Mouse (Mus musculus) forebrain, embryonic 12.5 days (tissue): ENCODE data around the gene Pbx1. TPM values are rescaled to one million over a fixed set of nuclear protein-coding genes. Genes with fewer than 3 reads are reported as not detected.

Experiments
- ATAC-seq: fragments of 200-750 bp; cut with Nextera tagmentation; 2 replicates; pipeline ENCODE4 v1.8.0; 2017; ENCODE audit warnings: moderate TSS enrichment; ENCODE audit not compliant: low FRiP score
- H3K27ac ChIP-seq: fragments of 300-500 bp; sonication (generic); 2 replicates; pipeline ENCODE4 v1.5.1; 2016; ENCODE audit warnings: mild to moderate bottlenecking
- H3K27me3 ChIP-seq: fragments of 300-500 bp; sonication (generic); 2 replicates; pipeline ENCODE4 v1.6.1; 2016; ENCODE audit warnings: mild to moderate bottlenecking
- H3K36me3 ChIP-seq: fragments of 300-500 bp; sonication (generic); replicated peaks from 2 replicates; pipeline ENCODE4 v1.6.1; 2016; ENCODE audit warnings: mild to moderate bottlenecking
- H3K4me1 ChIP-seq: fragments of 300-500 bp; sonication (generic); 2 replicates; pipeline ENCODE4 v1.6.1; 2016
- H3K4me2 ChIP-seq: fragments of 300-500 bp; sonication (generic); 2 replicates; pipeline ENCODE4 v1.6.1; 2016; ENCODE audit warnings: mild to moderate bottlenecking, moderate library complexity
- H3K4me3 ChIP-seq: fragments of 300-500 bp; sonication (generic); replicated peaks from 2 replicates; pipeline ENCODE4 v1.5.1; 2016; ENCODE audit warnings: mild to moderate bottlenecking
- H3K9ac ChIP-seq: fragments of 300-500 bp; sonication (generic); 2 replicates; pipeline ENCODE4 v1.6.1; 2016; ENCODE audit warnings: mild to moderate bottlenecking
- H3K9me3 ChIP-seq: fragments of 300-500 bp; sonication (generic); 2 replicates; pipeline ENCODE4 v1.6.1; 2016
- WGBS: fragments of 180-500 bp; shearing (Covaris S2); methylation state at CpG from one replicate; pipeline ENCODE4 v1.1.7; 2016; 5-methylcytosine and 5-hydroxymethylcytosine counted together
- polyA plus RNA-seq: library from polyadenylated mRNA; unstranded; fragments of >200 nt; fragmentation: Nextera tagmentation; extraction: Ambion mirVana; gene quantifications from 2 replicates; pipeline ENCODE4 v1.2.1, GENCODE M21; 2016

The Pbx1 gene
- polyA plus RNA-seq, 1 experiment from 2014 or later: 69.4 TPM

DNA sequence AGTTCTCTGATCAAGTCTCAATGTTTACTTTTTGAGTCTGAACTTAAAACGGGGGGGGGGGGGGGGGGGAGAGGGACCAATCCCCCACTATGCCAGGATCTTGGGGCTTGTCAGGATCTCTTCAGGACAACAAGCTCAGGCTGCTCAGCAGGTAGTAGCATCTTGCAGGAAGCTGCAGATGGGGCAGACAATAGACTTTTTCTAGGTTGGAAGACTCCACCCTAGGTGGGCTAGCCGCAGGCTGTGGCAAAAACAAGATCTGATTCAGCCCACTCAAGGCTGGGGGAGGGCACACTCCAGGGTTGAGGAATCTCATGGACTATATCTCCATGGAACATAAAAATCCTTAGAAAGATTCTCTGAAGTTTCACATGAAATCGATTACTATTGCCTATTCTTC, 330.6 kb downstream of the Pbx1 start:
- no peak overlapping the region for H3K27ac ChIP-seq
- H3K4me1 ChIP-seq: no peaks in the 10 kb centered on the region
- H3K36me3 ChIP-seq: no peaks in the 10 kb centered on the region
- H3K9me3 ChIP-seq: peaks cover 4% of the 10 kb centered on the region; the same call in 1 of the 2 replicates
- 82% methylated on average over 2 of the region's 3 CpGs for WGBS
- H3K4me3 ChIP-seq: no peak overlapping the region
- no peaks in the 10 kb centered on the region for H3K27me3 ChIP-seq
- no peak for ATAC-seq
- no peak overlapping the region for H3K9ac ChIP-seq
- no peak overlapping the region for H3K4me2 ChIP-seq

- Histone ChIP-seq H3K9me3 (peaks cover 4% of the 10 kb centered on the region; the same call in 1 of the 2 replicates), H3K27ac (no peak overlapping the region), H3K27me3 (no peaks in the 10 kb centered on the region), H3K4me2 (no peak overlapping the region), H3K4me3 (no peak overlapping the region), H3K36me3 (no peaks in the 10 kb centered on the region), H3K9ac (no peak overlapping the region), H3K4me1 (peaks cover 8% of the 10 kb centered on the region)
- WGBS: 68% methylated on average over 2 of the region's 2 CpGs
- ATAC-seq: no peak
Observed at GRCm38 (mm10) chr1:168098806-168099205, 333.3 kb downstream of the Pbx1 start.

DNA sequence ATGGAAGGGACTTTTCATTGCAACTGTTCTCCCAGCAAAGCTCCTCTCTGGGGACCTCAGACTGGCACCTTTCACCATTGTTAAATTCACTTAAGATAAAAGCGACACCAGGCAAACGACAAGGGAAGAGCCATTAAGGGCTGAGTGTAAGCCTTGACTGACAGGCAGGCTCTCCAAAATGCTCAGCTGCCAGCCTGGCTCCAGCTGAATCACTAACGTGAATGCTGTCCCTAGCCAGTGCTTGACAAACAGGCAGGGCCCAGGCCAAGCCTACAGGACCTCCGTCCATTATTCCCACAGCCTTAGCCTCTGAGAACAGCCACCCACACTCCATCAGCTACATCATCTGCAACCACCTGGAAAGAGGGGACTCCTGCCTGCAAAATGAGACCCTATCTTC, 337.4 kb downstream of the Pbx1 start:
- Histone ChIP-seq H3K27me3 (no peaks in the 10 kb centered on the region), H3K4me3 (no peak overlapping the region), H3K4me2 (no peak overlapping the region), H3K36me3 (no peaks in the 10 kb centered on the region), H3K27ac (peak overlapping the region; percentile 21; the same call in 1 of the 2 replicates), H3K9ac (no peak overlapping the region), H3K9me3 (no peaks in the 10 kb centered on the region), H3K4me1 (peaks cover 14% of the 10 kb centered on the region)
- WGBS: 29% methylated on average over 4 of the region's 4 CpGs
- 0 out of 2 replicates have a peak, but pooled peaks have one; percentile 17 for ATAC-seq

- 94% methylated on average over 2 of the region's 2 CpGs for WGBS
- ATAC-seq: no peak
- no peak overlapping the region for H3K9ac ChIP-seq
- no peak overlapping the region for H3K4me3 ChIP-seq
- H3K4me2 ChIP-seq: no peak overlapping the region
- no peaks in the 10 kb centered on the region for H3K36me3 ChIP-seq
- H3K27me3 ChIP-seq: no peaks in the 10 kb centered on the region
- H3K27ac ChIP-seq: no peak overlapping the region
- peaks cover 20% of the 10 kb centered on the region for H3K4me1 ChIP-seq
- no peaks in the 10 kb centered on the region for H3K9me3 ChIP-seq
Observed at GRCm38 (mm10) chr1:168093044-168093443, 339.0 kb downstream of the Pbx1 start.

DNA sequence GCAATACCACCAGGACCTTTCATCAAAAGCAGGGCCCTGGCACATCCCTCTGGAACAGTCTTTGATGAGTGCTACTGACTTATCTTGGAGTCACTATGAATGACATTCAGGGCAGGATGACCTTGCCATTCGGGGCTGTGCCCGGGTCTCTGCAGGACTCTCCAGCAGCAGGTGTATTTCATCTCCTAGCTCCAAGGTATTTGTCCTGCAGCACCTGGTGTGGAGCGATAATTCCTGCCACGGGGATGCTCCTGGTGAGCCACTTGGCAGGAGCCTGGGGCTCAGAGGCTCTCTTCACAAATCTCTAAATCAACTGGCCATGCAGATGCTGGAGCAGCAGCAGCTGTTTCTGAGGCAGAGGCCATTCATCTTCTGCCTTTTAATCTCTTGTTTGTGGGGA, 340.4 kb downstream of the Pbx1 start:
- Histone ChIP-seq H3K27ac (no peak overlapping the region), H3K36me3 (no peaks in the 10 kb centered on the region), H3K4me1 (peaks cover 20% of the 10 kb centered on the region), H3K4me2 (no peak overlapping the region), H3K27me3 (no peaks in the 10 kb centered on the region), H3K9me3 (no peaks in the 10 kb centered on the region), H3K4me3 (no peak overlapping the region), H3K9ac (no peak overlapping the region)
- no peak for ATAC-seq
- 54% methylated on average over 4 of the region's 4 CpGs for WGBS

GRCm38 (mm10) chr1:168088680-168089079, 343.4 kb downstream of the Pbx1 start:
- 70% methylated on average over 7 of the region's 7 CpGs for WGBS
- no peak for ATAC-seq
- no peak overlapping the region for H3K4me2 ChIP-seq

DNA sequence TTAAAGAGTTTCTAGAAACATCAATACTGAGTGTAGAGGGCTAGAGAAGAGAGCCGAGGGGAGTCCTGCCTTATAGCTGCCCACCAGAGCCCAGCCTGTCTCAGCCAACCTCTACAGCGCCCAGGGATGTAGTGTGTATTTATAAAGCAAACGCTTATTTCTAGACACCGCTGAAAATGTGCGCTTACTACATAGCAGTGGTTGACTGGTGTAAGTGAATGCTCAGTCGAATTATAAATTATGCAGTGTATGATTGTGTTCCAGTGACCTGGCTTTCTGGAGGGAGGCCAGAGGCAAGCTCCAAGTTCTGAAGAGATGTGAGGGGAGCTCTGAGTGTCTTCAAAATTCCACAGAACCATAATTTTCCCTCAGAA, 352.7 kb downstream of the Pbx1 start:
- Histone ChIP-seq H3K4me3 (no peak overlapping the region), H3K27me3 (no peaks in the 10 kb centered on the region), H3K36me3 (no peaks in the 10 kb centered on the region), H3K27ac (no peak overlapping the region), H3K4me2 (no peak overlapping the region), H3K4me1 (peaks cover 4% of the 10 kb centered on the region; the same call in 1 of the 2 replicates), H3K9ac (no peak overlapping the region), H3K9me3 (no peaks in the 10 kb centered on the region)
- WGBS: 93% methylated on average over 6 of the region's 6 CpGs
- ATAC-seq: no peak

More at GRCm38 (mm10) chr1:168088680-168089079, 343.4 kb downstream of the Pbx1 start:
- no peaks in the 10 kb centered on the region for H3K27me3 ChIP-seq
- H3K9me3 ChIP-seq: no peaks in the 10 kb centered on the region
- peaks cover 13% of the 10 kb centered on the region; the same call in 1 of the 2 replicates for H3K4me1 ChIP-seq
- no peaks in the 10 kb centered on the region for H3K36me3 ChIP-seq
- no peak overlapping the region for H3K4me3 ChIP-seq
- no peak overlapping the region for H3K27ac ChIP-seq
- H3K9ac ChIP-seq: no peak overlapping the region

GRCm38 (mm10) chr1:168078746-168079393, 353.2 kb downstream of the Pbx1 start:
- Histone ChIP-seq H3K27ac (no peak overlapping the region), H3K4me3 (no peak overlapping the region), H3K36me3 (no peaks in the 10 kb centered on the region), H3K9ac (no peak overlapping the region), H3K27me3 (no peaks in the 10 kb centered on the region), H3K9me3 (no peaks in the 10 kb centered on the region), H3K4me2 (no peak overlapping the region), H3K4me1 (peaks cover 4% of the 10 kb centered on the region; the same call in 1 of the 2 replicates)
- no peak for ATAC-seq
- 66% methylated on average over 10 of the region's 10 CpGs for WGBS

DNA sequence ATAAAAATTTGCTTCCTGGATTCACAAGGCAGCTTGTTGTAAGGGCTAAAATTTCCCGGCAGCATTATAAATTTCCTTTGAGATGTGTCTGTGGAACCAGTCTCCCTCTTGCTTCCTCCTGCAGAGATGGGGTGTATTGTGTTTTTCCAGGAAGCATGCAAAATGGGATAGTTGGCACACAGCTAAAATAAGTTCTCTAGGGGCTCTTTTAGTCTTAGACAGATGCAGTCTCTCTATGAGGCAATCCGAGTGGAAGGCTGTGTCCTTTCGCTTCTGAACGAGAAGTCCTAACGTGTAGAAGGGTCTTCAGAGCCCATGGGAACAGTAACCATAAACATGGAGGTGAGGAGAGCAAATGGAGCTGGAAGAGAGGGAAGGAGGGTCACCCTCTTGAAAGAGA, 360.1 kb downstream of the Pbx1 start:
- Histone ChIP-seq H3K4me1 (0 out of 2 replicates have a peak, but pooled peaks cover 4% of the 10 kb centered on the region), H3K27me3 (no peaks in the 10 kb centered on the region), H3K9ac (no peak overlapping the region), H3K4me3 (no peak overlapping the region), H3K36me3 (no peaks in the 10 kb centered on the region), H3K4me2 (no peak overlapping the region), H3K9me3 (no peaks in the 10 kb centered on the region), H3K27ac (no peak overlapping the region)
- ATAC-seq: no peak
- WGBS: 72% methylated on average over 5 of the region's 5 CpGs

GRCm38 (mm10) chr1:168070273-168070910, 361.7 kb downstream of the Pbx1 start:
- peaks cover 5% of the 10 kb centered on the region; the same call in 1 of the 2 replicates for H3K27me3 ChIP-seq

DNA sequence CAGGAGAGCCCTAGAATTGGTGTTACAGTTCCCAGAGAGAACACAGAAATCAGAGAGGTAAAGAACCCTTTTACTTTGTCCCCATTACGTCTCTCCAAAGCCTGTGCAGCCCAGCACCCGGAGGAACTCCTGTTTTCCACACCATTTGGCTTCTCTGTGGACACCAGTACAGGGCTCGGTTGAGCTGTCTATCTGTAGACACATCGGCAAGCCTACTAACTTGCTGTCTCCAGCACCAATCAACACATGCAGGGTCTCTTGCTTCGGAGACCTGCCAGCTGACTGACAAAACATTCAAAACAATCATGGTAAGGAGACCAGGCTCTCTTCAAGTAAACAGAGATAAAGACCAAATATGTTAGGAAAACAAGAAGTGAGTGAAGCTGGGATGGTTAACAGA, 362.3 kb downstream of the Pbx1 start:
- ATAC-seq: no peak
- H3K36me3 ChIP-seq: no peaks in the 10 kb centered on the region
- peaks cover 5% of the 10 kb centered on the region; the same call in 1 of the 2 replicates for H3K27me3 ChIP-seq
- peaks cover 11% of the 10 kb centered on the region for H3K4me1 ChIP-seq
- no peak overlapping the region for H3K4me3 ChIP-seq
- H3K27ac ChIP-seq: no peak overlapping the region
- 81% methylated on average over 5 of the region's 5 CpGs for WGBS
- no peak overlapping the region for H3K4me2 ChIP-seq
- no peak overlapping the region for H3K9ac ChIP-seq
- no peaks in the 10 kb centered on the region for H3K9me3 ChIP-seq

More at GRCm38 (mm10) chr1:168070273-168070910, 361.7 kb downstream of the Pbx1 start:
- no peak overlapping the region for H3K4me3 ChIP-seq
- no peak for ATAC-seq
- no peak overlapping the region for H3K9ac ChIP-seq
- 89% methylated on average over 6 of the region's 6 CpGs for WGBS
- no peaks in the 10 kb centered on the region for H3K36me3 ChIP-seq
- no peak overlapping the region for H3K4me2 ChIP-seq
- H3K9me3 ChIP-seq: no peaks in the 10 kb centered on the region
- H3K27ac ChIP-seq: no peak overlapping the region
- H3K4me1 ChIP-seq: peaks cover 11% of the 10 kb centered on the region
